Mouse (Mus musculus): ENCODE data around the gene Fam172a. TPM values are rescaled to one million over a fixed set of nuclear protein-coding genes. Genes with fewer than 3 reads are reported as not detected.
A peak's percentile ranks its signal among the peaks of the same experiment; 100 is the strongest.

The Fam172a gene
- polyA plus RNA-seq, 1 experiment from 2014 or later, result 28.7 TPM

GRCm38 (mm10) chr13:78172861-78173260 is 471.0 kb downstream of the Fam172a start:
- no peaks in the 10 kb centered on the region for H3K36me3 ChIP-seq (ENCODE audit: insufficient read depth, low read length)
- no peak for TF ChIP-seq CTCF (IDR thresholded peaks at IDR 0.05; ENCODE audit: low read depth)
- no peaks in the 10 kb centered on the region for H3K4me1 ChIP-seq (replicated peaks; ENCODE audit: insufficient read depth, low read length)
- WGBS, result 12% methylated on average over 3 of the region's 3 CpGs
- DNase-seq (ENCODE audit: low spot score) (no peak), ATAC-seq (replicated peaks; ENCODE audit: low FRiP score, low read depth) (no peak)
- no peak overlapping the region for H3K27ac ChIP-seq
- no peaks in the 10 kb centered on the region for H3K9me3 ChIP-seq (replicated peaks; ENCODE audit: low read length)
- H3K9ac ChIP-seq (ENCODE audit: low read depth, low read length), result no peak overlapping the region
- H3K27me3 ChIP-seq (ENCODE audit: insufficient read depth, low read length), result peaks cover 59% of the 10 kb centered on the region
- H3K4me3 ChIP-seq (replicated peaks; ENCODE audit: low read depth, low read length), result no peak overlapping the region
- H3K4me2 ChIP-seq (ENCODE audit: low read length), result no peak overlapping the region

- no peaks in the 10 kb centered on the region for H3K36me3 ChIP-seq (ENCODE audit: insufficient read depth, low read length)
- DNase-seq (ENCODE audit: low spot score), result no peak
Measured at GRCm38 (mm10) chr13:78174191-78174590, 472.4 kb downstream of the Fam172a start.

GRCm38 (mm10) chr13:78174891-78175290 is 473.1 kb downstream of the Fam172a start:
- H3K9me3 ChIP-seq (replicated peaks; ENCODE audit: low read length), result no peaks in the 10 kb centered on the region
- 36% methylated on average over 1 of the region's 1 CpGs for WGBS
- peaks cover 73% of the 10 kb centered on the region for H3K27me3 ChIP-seq (ENCODE audit: insufficient read depth, low read length)
- DNase-seq (ENCODE audit: low spot score), result no peak
- no peak overlapping the region for H3K27ac ChIP-seq
- no peak for ATAC-seq (replicated peaks; ENCODE audit: low FRiP score, low read depth)
- no peak overlapping the region for H3K9ac ChIP-seq (ENCODE audit: low read depth, low read length)
- no peak overlapping the region for H3K4me2 ChIP-seq (ENCODE audit: low read length)
- H3K4me3 ChIP-seq (replicated peaks; ENCODE audit: low read depth, low read length), result no peak overlapping the region
- H3K36me3 ChIP-seq (ENCODE audit: insufficient read depth, low read length), result no peaks in the 10 kb centered on the region
- TF ChIP-seq CTCF (IDR thresholded peaks at IDR 0.05; ENCODE audit: low read depth), result no peak
- H3K4me1 ChIP-seq (replicated peaks; ENCODE audit: insufficient read depth, low read length), result no peaks in the 10 kb centered on the region

More at GRCm38 (mm10) chr13:78174191-78174590, 472.4 kb downstream of the Fam172a start:
- no peak overlapping the region for H3K9ac ChIP-seq (ENCODE audit: low read depth, low read length)
- no peaks in the 10 kb centered on the region for H3K4me1 ChIP-seq (replicated peaks; ENCODE audit: insufficient read depth, low read length)
- no peak overlapping the region for H3K27ac ChIP-seq
- no peak for TF ChIP-seq CTCF (IDR thresholded peaks at IDR 0.05; ENCODE audit: low read depth)
- no peak overlapping the region for H3K4me3 ChIP-seq (replicated peaks; ENCODE audit: low read depth, low read length)
- 22% methylated on average over 3 of the region's 3 CpGs for WGBS
- ATAC-seq (replicated peaks; ENCODE audit: low FRiP score, low read depth), result no peak
- peaks cover 66% of the 10 kb centered on the region for H3K27me3 ChIP-seq (ENCODE audit: insufficient read depth, low read length)
- no peak overlapping the region for H3K4me2 ChIP-seq (ENCODE audit: low read length)
- no peaks in the 10 kb centered on the region for H3K9me3 ChIP-seq (replicated peaks; ENCODE audit: low read length)

- Histone ChIP-seq H3K9ac (ENCODE audit: low read depth, low read length) (no peak overlapping the region), H3K9me3 (replicated peaks; ENCODE audit: low read length) (no peaks in the 10 kb centered on the region), H3K36me3 (ENCODE audit: insufficient read depth, low read length) (no peaks in the 10 kb centered on the region), H3K27me3 (ENCODE audit: insufficient read depth, low read length) (peaks cover 80% of the 10 kb centered on the region), H3K4me2 (ENCODE audit: low read length) (no peak overlapping the region), H3K4me1 (replicated peaks; ENCODE audit: insufficient read depth, low read length) (peaks cover under 1% of the 10 kb centered on the region; the same call in 1 of the 2 replicates), H3K27ac (no peak overlapping the region), H3K4me3 (replicated peaks; ENCODE audit: low read depth, low read length) (no peak overlapping the region)
- WGBS, result 8% methylated on average over 8 of the region's 8 CpGs
- TF ChIP-seq CTCF (IDR thresholded peaks at IDR 0.05; ENCODE audit: low read depth), result peak; percentile 53
- DNase-seq (ENCODE audit: low spot score) (peak; percentile 75), ATAC-seq (replicated peaks; ENCODE audit: low FRiP score, low read depth) (no peak)
Measured at GRCm38 (mm10) chr13:78175821-78176380, 474.1 kb downstream of the Fam172a start.

GRCm38 (mm10) chr13:78177381-78177950 is 475.6 kb downstream of the Fam172a start:
- no peaks in the 10 kb centered on the region for H3K36me3 ChIP-seq (ENCODE audit: insufficient read depth, low read length)
- H3K27me3 ChIP-seq (ENCODE audit: insufficient read depth, low read length), result peaks cover 79% of the 10 kb centered on the region
- no peak for ATAC-seq (replicated peaks; ENCODE audit: low FRiP score, low read depth)
- WGBS, result 9% methylated on average over 5 of the region's 5 CpGs
- no peak overlapping the region for H3K4me3 ChIP-seq (replicated peaks; ENCODE audit: low read depth, low read length)
- H3K4me2 ChIP-seq (ENCODE audit: low read length), result no peak overlapping the region
- H3K27ac ChIP-seq, result no peak overlapping the region
- peaks cover 10% of the 10 kb centered on the region; the same call in 1 of the 2 replicates for H3K4me1 ChIP-seq (replicated peaks; ENCODE audit: insufficient read depth, low read length)
- TF ChIP-seq CTCF (IDR thresholded peaks at IDR 0.05; ENCODE audit: low read depth), result no peak
- DNase-seq (ENCODE audit: low spot score), result peak; percentile 58
- H3K9ac ChIP-seq (ENCODE audit: low read depth, low read length), result no peak overlapping the region
- no peaks in the 10 kb centered on the region for H3K9me3 ChIP-seq (replicated peaks; ENCODE audit: low read length)

- Histone ChIP-seq H3K4me2 (ENCODE audit: low read length) (no peak overlapping the region), H3K9ac (ENCODE audit: low read depth, low read length) (no peak overlapping the region), H3K4me1 (replicated peaks; ENCODE audit: insufficient read depth, low read length) (peaks cover 10% of the 10 kb centered on the region; the same call in 1 of the 2 replicates), H3K27ac (no peak overlapping the region), H3K9me3 (replicated peaks; ENCODE audit: low read length) (no peaks in the 10 kb centered on the region), H3K27me3 (ENCODE audit: insufficient read depth, low read length) (peaks cover 73% of the 10 kb centered on the region), H3K36me3 (ENCODE audit: insufficient read depth, low read length) (no peaks in the 10 kb centered on the region), H3K4me3 (replicated peaks; ENCODE audit: low read depth, low read length) (no peak overlapping the region)
- no peak for ATAC-seq (replicated peaks; ENCODE audit: low FRiP score, low read depth)
- TF ChIP-seq CTCF (IDR thresholded peaks at IDR 0.05; ENCODE audit: low read depth), result no peak
- no peak for DNase-seq (ENCODE audit: low spot score)
- 37% methylated on average over 1 of the region's 1 CpGs for WGBS
Measured at GRCm38 (mm10) chr13:78178021-78178420, 476.2 kb downstream of the Fam172a start.
